In the genomic region with DNA sequence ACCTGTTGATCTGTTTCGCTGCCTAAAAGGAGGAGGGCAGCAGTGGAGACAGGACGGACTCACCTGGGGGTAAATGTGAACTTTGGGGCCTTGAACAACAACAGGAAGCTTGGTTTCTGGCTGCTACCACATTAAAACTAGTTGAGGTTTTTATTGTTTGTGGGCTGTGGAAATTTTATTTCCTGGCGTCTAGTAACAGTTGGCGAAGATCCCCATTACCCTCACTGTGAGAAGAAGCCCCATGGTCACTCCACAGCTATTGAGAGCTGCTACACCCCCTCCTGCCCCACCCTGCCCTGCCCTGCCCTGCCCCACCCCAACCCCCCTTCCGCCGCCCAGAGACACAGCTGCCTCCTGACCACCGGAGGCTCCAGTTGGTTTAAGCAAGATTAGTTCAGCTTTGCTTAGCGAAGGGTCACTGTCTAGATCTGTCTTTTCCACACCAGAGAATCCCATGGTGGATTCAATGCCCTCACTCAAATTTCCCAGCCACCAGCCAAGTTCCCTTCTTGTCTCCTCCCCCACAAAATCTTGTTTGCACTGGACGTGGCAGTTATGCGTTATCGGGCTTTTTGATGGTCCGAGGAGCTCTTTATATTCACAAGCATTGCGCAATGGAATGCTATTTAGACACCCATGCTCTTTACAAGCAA, we compare ENCODE assay signal across 9 mouse cellular contexts.
DNase-seq lines count a peak whose midpoint lies in the region; ATAC-seq and TF ChIP-seq lines count a peak whose summit lies in the region.
"Had no signal": no experiment of that assay in that cellular context is flagged by ENCODE, and none has a peak within 500 bp of the region (broad histone marks: within the 10 kb centered on the region; RNA-seq: fewer than 3 reads in every experiment).

No protein-coding gene starts in this region.

- peak; percentile 33; the same call in 1 of the 2 replicates for ATAC-seq in kidney, embryonic 16.5 days (ENCODE audit: low FRiP score, low TSS enrichment)
- peak; percentile 69; the same call in 1 of the 2 replicates for ATAC-seq in intestine, embryonic 15.5 days
- peak; percentile 8; the same call in 1 of the 2 replicates for ATAC-seq in megakaryocyte-erythroid progenitor cell, adult 5-6 weeks (replicated peaks; ENCODE audit: low FRiP score, low TSS enrichment, poor library complexity, severe bottlenecking)
- no peak for ATAC-seq in frontal cortex, adult (ENCODE audit: low TSS enrichment)

- peaks cover 25% of the 10 kb centered on the region for H3K4me1 ChIP-seq in kidney, embryonic 16.5 days (ENCODE audit: insufficient read depth, low read length)
- H3K4me1 ChIP-seq in ES-Bruce4 (ENCODE audit: control insufficient read depth, insufficient read depth, low read length) = no peaks in the 10 kb centered on the region
- peaks cover 2% of the 10 kb centered on the region; the same call in 1 of the 2 replicates for H3K4me1 ChIP-seq in intestine, embryonic 15.5 days (replicated peaks)

- TF ChIP-seq CTCF in ES-Bruce4 (IDR thresholded peaks at IDR 0.05; ENCODE audit: low read depth, low read length) = no peak

- H3K9me3 ChIP-seq in kidney, embryonic 16.5 days (ENCODE audit: low read length) = no peaks in the 10 kb centered on the region
- H3K9me3 ChIP-seq in ES-Bruce4 (replicated peaks; ENCODE audit: control insufficient read depth, insufficient read depth, low read length, poor library complexity, severe bottlenecking) = no peaks in the 10 kb centered on the region
- no peaks in the 10 kb centered on the region for H3K9me3 ChIP-seq in intestine, embryonic 15.5 days

- no peaks in the 10 kb centered on the region for H3K27me3 ChIP-seq in kidney, embryonic 16.5 days (ENCODE audit: insufficient read depth, low read length)
- H3K27me3 ChIP-seq in ES-Bruce4 (ENCODE audit: control insufficient read depth, insufficient read depth, low read length, poor library complexity, severe bottlenecking) = no peaks in the 10 kb centered on the region
- no peaks in the 10 kb centered on the region for H3K27me3 ChIP-seq in intestine, embryonic 15.5 days (replicated peaks)

- no peak for TF ChIP-seq EP300 in ES-Bruce4 (IDR thresholded peaks at IDR 0.05; ENCODE audit: insufficient read depth, low read depth, low read length)

- 0 out of 2 replicates have a peak overlapping the region, but pooled peaks have one; percentile 44 for H3K9ac ChIP-seq in kidney, embryonic 16.5 days (replicated peaks; ENCODE audit: low read length)
- H3K9ac ChIP-seq in ES-Bruce4 (ENCODE audit: low read depth, poor library complexity, severe bottlenecking) = no peak overlapping the region
- H3K9ac ChIP-seq in intestine, embryonic 15.5 days = no peak overlapping the region

- WGBS in kidney, embryonic 16.5 days = 35% methylated on average over 13 of the region's 13 CpGs
- WGBS in intestine, embryonic 15.5 days = 47% methylated on average over 13 of the region's 13 CpGs

- no peaks in the 10 kb centered on the region for H3K36me3 ChIP-seq in kidney, embryonic 16.5 days (ENCODE audit: insufficient read depth, low read length)
- no peaks in the 10 kb centered on the region for H3K36me3 ChIP-seq in ES-Bruce4 (ENCODE audit: control insufficient read depth, insufficient read depth, low read length, poor library complexity, severe bottlenecking)
- no peaks in the 10 kb centered on the region for H3K36me3 ChIP-seq in intestine, embryonic 15.5 days

- H3K27ac ChIP-seq in kidney, embryonic 16.5 days (ENCODE audit: low read length) = no peak overlapping the region
- H3K27ac ChIP-seq in ES-Bruce4 (ENCODE audit: insufficient read depth, low read length) = 0 out of 2 replicates have a peak overlapping the region, but pooled peaks have one; percentile 13
- H3K27ac ChIP-seq in intestine, embryonic 15.5 days = no peak overlapping the region

- no peak overlapping the region for H3K4me3 ChIP-seq in kidney, embryonic 16.5 days (ENCODE audit: low read length)
- no peak overlapping the region for H3K4me3 ChIP-seq in ES-Bruce4 (ENCODE audit: low read depth, low read length)
- no peak overlapping the region for H3K4me3 ChIP-seq in intestine, embryonic 15.5 days (replicated peaks)

- peak overlapping the region; percentile 42 for H3K4me2 ChIP-seq in kidney, embryonic 16.5 days (replicated peaks; ENCODE audit: low read depth, low read length)
- peak overlapping the region; percentile 62; the same call in 1 of the 2 replicates for H3K4me2 ChIP-seq in intestine, embryonic 15.5 days (replicated peaks)

- no peak for TF ChIP-seq POLR2A in ES-Bruce4 (IDR thresholded peaks at IDR 0.05; ENCODE audit: insufficient read depth, low read length)

- DNase-seq in kidney, adult 9 months = no peak
- no peak for DNase-seq in adrenal gland, postnatal 36 days
- DNase-seq in gastrocnemius, postnatal 25 days = no peak
- DNase-seq: embryo, embryonic 11 days had no signal
